ENCODE assay signal across 18 mouse cellular contexts in the genomic region with DNA sequence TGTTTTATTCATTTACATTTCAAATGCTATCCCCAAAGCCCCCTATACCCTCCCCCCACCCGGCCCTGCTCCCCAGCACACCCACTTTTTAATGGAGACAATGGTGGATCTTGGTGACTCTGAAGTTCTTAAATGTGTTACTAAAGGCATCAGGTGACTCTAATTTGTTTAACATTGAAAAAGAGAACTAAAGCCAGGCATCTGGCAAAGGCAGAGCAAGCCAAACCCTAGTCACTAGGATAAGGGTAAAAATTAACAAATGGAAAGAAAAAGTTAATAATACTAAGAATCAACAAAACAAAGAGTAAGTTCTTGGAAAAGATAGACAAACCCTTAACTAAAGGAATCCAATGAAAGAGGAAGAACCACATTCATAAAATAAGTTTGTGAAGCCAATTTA.
"Had no signal": no experiment of that assay in that cellular context is flagged by ENCODE, and none has a peak within 500 bp of the region (broad histone marks: within the 10 kb centered on the region; RNA-seq: fewer than 3 reads in every experiment).

No protein-coding gene starts in this region.

- DNase-seq: lung, postnatal 10 days; lung, postnatal 4 days; midbrain, embryonic 14.5 days; retina, postnatal 1 day; right cerebral cortex, adult 18-20 months; right cerebral cortex, postnatal 25 days; right cerebral cortex, postnatal 4 days; spleen, adult 18-20 months; thymus, adult 18-20 months; thymus, postnatal 14 days; thymus, postnatal 36 days had no signal

- H3K36me3 ChIP-seq: midbrain, embryonic 10.5 days; midbrain, embryonic 12.5 days; neural tube, embryonic 13.5 days; neural tube, embryonic 15.5 days had no signal

- H3K27me3 ChIP-seq: midbrain, embryonic 12.5 days; neural tube, embryonic 13.5 days; neural tube, embryonic 15.5 days had no signal

- H3K9me3 ChIP-seq: midbrain, embryonic 12.5 days; neural tube, embryonic 13.5 days; neural tube, embryonic 15.5 days had no signal

- H3K27ac ChIP-seq: midbrain, embryonic 10.5 days; midbrain, embryonic 12.5 days; neural tube, embryonic 13.5 days; neural tube, embryonic 15.5 days had no signal

- H3K4me2 ChIP-seq: lung, embryonic 14.5 days; midbrain, embryonic 12.5 days; neural tube, embryonic 13.5 days; neural tube, embryonic 15.5 days had no signal

- ATAC-seq: midbrain, embryonic 16.5 days had no signal

- H3K4me1 ChIP-seq: midbrain, embryonic 12.5 days; neural tube, embryonic 13.5 days; neural tube, embryonic 15.5 days had no signal

- H3K9ac ChIP-seq: lung, embryonic 14.5 days; midbrain, embryonic 12.5 days; neural tube, embryonic 13.5 days; neural tube, embryonic 15.5 days had no signal

- H3K4me3 ChIP-seq: midbrain, embryonic 10.5 days; midbrain, embryonic 12.5 days; myocyte; neural tube, embryonic 13.5 days; neural tube, embryonic 15.5 days had no signal
